Mouse (Mus musculus) kidney, adult 11 months (tissue): ENCODE measurements around the gene Klrb1a.
"Not testable (repeated sequence)": the region's sequence is repeated elsewhere in the genome, so short reads cannot be mapped to it uniquely, and the experiment has no call there.

Experiments
- DNase-seq: peaks from one replicate; pipeline ENCODE4 v3.0.0; 2022

Gene Klrb1a

GRCm38 (mm10) chr6:128623433-128623832 lies at the start of gene Klrb1a:
Gene Klrb1a, minus strand, starts transcription at chr6:128623533.
- DNase-seq, result not testable (repeated sequence)

GRCm38 (mm10) chr6:128669936-128670335 lies 46.6 kb upstream of the Klrb1a start:
- no peak for DNase-seq

GRCm38 (mm10) chr6:128662206-128662605 lies 38.9 kb upstream of the Klrb1a start, which contains the start of gene Clec2h:
Gene Clec2h, plus strand, starts transcription at chr6:128662385.
- DNase-seq, result peak; percentile 27

GRCm38 (mm10) chr6:128661249-128661648 lies 37.9 kb upstream of the Klrb1a start:
- DNase-seq, result no peak

GRCm38 (mm10) chr6:128652938-128653337 lies 29.6 kb upstream of the Klrb1a start:
- no peak for DNase-seq

- DNase-seq, result not testable (repeated sequence)
Measured at GRCm38 (mm10) chr6:128650827-128651226, 27.5 kb upstream of the Klrb1a start.

- DNase-seq, result peak; percentile 64
Measured at GRCm38 (mm10) chr6:128650187-128650586, 26.9 kb upstream of the Klrb1a start.

- no peak for DNase-seq
Measured at GRCm38 (mm10) chr6:128649681-128650080, 26.3 kb upstream of the Klrb1a start.

GRCm38 (mm10) chr6:128645708-128646107 lies 22.4 kb upstream of the Klrb1a start:
- not testable (repeated sequence) for DNase-seq

GRCm38 (mm10) chr6:128644694-128645093 lies 21.4 kb upstream of the Klrb1a start:
- DNase-seq, result not testable (repeated sequence)

GRCm38 (mm10) chr6:128643999-128644398 lies 20.7 kb upstream of the Klrb1a start:
- DNase-seq, result no peak

- no peak for DNase-seq
Measured at GRCm38 (mm10) chr6:128641116-128641716, 17.9 kb upstream of the Klrb1a start.

GRCm38 (mm10) chr6:128640673-128641072 lies 17.3 kb upstream of the Klrb1a start:
- DNase-seq, result no peak

- DNase-seq, result not testable (repeated sequence)
Measured at GRCm38 (mm10) chr6:128630912-128631905, 7.9 kb upstream of the Klrb1a start.

- DNase-seq, result peak; percentile 41
Measured at GRCm38 (mm10) chr6:128629771-128630739, 6.7 kb upstream of the Klrb1a start.

- DNase-seq, result peak; percentile 42
Measured at GRCm38 (mm10) chr6:128625246-128625645, 1.9 kb upstream of the Klrb1a start.

GRCm38 (mm10) chr6:128624425-128624824 lies 1.1 kb upstream of the Klrb1a start:
- DNase-seq, result no peak

GRCm38 (mm10) chr6:128622733-128623132 lies 600 bp downstream of the Klrb1a start:
- no peak for DNase-seq

- no peak for DNase-seq
Measured at GRCm38 (mm10) chr6:128606350-128606749, 17.0 kb downstream of the Klrb1a start.

GRCm38 (mm10) chr6:128604512-128604911 lies 18.8 kb downstream of the Klrb1a start:
- peak; percentile 12 for DNase-seq

GRCm38 (mm10) chr6:128602463-128603201 lies 20.7 kb downstream of the Klrb1a start:
- no peak for DNase-seq

GRCm38 (mm10) chr6:128602026-128602425 lies 21.3 kb downstream of the Klrb1a start:
- no peak for DNase-seq
